Mouse (Mus musculus): ENCODE measurements around the gene Pnliprp2. TPM values are rescaled to one million over a fixed set of nuclear protein-coding genes. Genes with fewer than 3 reads are reported as not detected.

Gene Pnliprp2
- not detected for polyA plus RNA-seq (2014; fragmentation: Illumina TruSeq; extraction: RNeasy Lipid Tissue Mini Kit (QIAGEN cat#74804); ENCODE audit: low read depth, low replicate concordance)

GRCm38 (mm10) chr19:58759423-58759822 is at the start of gene Pnliprp2:
Gene Pnliprp2 (plus strand): TSS chr19:58759719.

DNA sequence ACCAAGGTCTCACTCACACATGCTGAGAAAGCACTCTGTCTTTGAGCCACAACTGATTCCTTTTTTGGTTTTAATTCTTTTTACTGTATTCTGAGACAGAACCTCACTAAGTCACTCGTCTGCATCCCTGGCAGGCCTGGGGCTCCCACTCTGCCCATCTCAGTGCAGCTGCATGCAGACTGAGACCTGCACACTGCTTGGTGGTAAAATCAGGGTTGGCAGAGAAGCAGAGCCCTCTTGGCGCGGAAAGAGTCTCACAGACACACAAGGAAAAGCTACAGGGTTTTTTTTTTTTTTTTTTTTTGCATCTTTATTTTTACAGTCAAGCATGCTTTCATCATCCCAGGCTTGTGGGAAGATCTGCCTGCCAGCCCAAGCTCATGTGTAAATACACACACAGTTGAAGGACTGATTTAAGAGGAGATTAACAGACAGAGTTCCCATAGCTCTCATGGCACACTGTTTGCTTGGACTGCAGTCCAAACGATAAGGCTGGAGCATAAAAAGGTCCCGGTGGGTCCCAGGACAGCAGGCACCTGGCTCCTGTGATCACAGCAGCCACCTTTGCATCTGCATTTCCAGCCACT is 31.0 kb upstream of the Pnliprp2 start, which contains the start of gene Pnliprp1:
Gene Pnliprp1, plus strand, starts transcription at position 443 of the 587 bp plus-strand sequence.

GRCm38 (mm10) chr19:58794284-58794683 is 34.8 kb downstream of the Pnliprp2 start, which contains the start of gene 1700019N19Rik:
Gene 1700019N19Rik (minus strand): TSS chr19:58794461.

Other genes starting within 250 kb of the Pnliprp2 start
- 0.68 TPM for gene Ccdc172, start 247.7 kb upstream of the Pnliprp2 start, polyA plus RNA-seq (2014; fragmentation: Illumina TruSeq; extraction: RNeasy Lipid Tissue Mini Kit (QIAGEN cat#74804); ENCODE audit: low read depth, low replicate concordance)
- gene Pnlip, start 107.2 kb upstream of the Pnliprp2 start, polyA plus RNA-seq (2014; fragmentation: Illumina TruSeq; extraction: RNeasy Lipid Tissue Mini Kit (QIAGEN cat#74804); ENCODE audit: low read depth, low replicate concordance), result 0.62 TPM
- 0.30 TPM for gene Pnliprp1, start 30.8 kb upstream of the Pnliprp2 start, polyA plus RNA-seq (2014; fragmentation: Illumina TruSeq; extraction: RNeasy Lipid Tissue Mini Kit (QIAGEN cat#74804); ENCODE audit: low read depth, low replicate concordance)
- 8.7 TPM for gene 1700019N19Rik, start 34.7 kb downstream of the Pnliprp2 start, polyA plus RNA-seq (2014; fragmentation: Illumina TruSeq; extraction: RNeasy Lipid Tissue Mini Kit (QIAGEN cat#74804); ENCODE audit: low read depth, low replicate concordance)
- 3.1 TPM for gene Eno4, start 183.7 kb downstream of the Pnliprp2 start, polyA plus RNA-seq (2014; fragmentation: Illumina TruSeq; extraction: RNeasy Lipid Tissue Mini Kit (QIAGEN cat#74804); ENCODE audit: low read depth, low replicate concordance)
- gene Hspa12a, start 183.9 kb downstream of the Pnliprp2 start, polyA plus RNA-seq (2014; fragmentation: Illumina TruSeq; extraction: RNeasy Lipid Tissue Mini Kit (QIAGEN cat#74804); ENCODE audit: low read depth, low replicate concordance), result 23.8 TPM